Mouse (Mus musculus): ENCODE measurements at regions not wholly inside any gene's neighbourhood (a gene's known extent, or its start where the extent isn't known, plus 50 kb on each side); places are given as distances from the start of the nearest gene placed in this dataset.

- DNase-seq (ENCODE audit: low read depth, low spot score): no peak
Observed at GRCm38 (mm10) chr3:115766153-115766552, 51.3 kb upstream of the S1pr1 start.

- no peak for DNase-seq (ENCODE audit: low read depth, low spot score)
Observed at GRCm38 (mm10) chr3:115768290-115768689, 53.4 kb upstream of the S1pr1 start.

DNA sequence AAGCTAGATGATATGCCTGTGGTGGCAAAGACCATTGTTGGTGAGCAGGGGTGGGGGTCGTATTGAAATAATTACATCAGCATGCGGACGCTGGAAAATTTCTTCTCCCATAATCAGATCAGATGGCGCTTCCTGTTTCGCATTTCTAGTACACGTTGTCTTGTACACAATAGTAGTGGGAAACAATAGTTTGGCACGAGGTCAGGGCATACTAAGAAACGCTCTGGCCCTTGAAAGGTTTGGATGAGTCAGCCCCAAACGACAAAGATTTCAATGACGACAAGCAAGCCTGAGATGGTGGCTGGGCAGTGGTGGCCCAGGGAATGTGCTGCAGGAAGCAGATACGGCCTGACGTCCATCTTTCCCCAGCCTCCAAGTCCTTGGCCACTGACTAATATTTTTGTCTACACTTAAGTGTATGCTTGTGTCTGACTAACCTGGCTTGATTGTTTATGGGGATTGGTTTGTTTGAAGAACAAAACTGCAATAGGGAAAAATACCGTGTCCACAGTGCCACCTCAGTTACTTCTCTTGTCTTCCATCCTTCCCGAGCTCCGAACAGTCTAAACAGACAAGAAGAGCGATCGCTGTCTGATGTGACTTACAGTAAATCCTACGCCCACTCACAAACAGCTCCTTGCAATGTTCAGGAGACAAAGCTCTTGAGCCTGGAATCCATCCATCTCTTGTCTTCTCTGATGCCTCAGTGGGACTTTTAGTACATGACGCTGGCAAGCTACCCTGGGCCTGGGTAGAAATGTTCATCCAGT lies 54.1 kb upstream of the S1pr1 start:
- DNase-seq (ENCODE audit: low read depth, low spot score): no peak

GRCm38 (mm10) chr3:115772676-115773075 lies 57.8 kb upstream of the S1pr1 start:
- no peak for DNase-seq (ENCODE audit: low read depth, low spot score)

- no peak for DNase-seq (ENCODE audit: low read depth, low spot score)
Observed at GRCm38 (mm10) chr3:115774321-115774720, 59.4 kb upstream of the S1pr1 start.

- no peak for DNase-seq (ENCODE audit: low read depth, low spot score)
Observed at GRCm38 (mm10) chr3:115774723-115775122, 59.9 kb upstream of the S1pr1 start.

DNA sequence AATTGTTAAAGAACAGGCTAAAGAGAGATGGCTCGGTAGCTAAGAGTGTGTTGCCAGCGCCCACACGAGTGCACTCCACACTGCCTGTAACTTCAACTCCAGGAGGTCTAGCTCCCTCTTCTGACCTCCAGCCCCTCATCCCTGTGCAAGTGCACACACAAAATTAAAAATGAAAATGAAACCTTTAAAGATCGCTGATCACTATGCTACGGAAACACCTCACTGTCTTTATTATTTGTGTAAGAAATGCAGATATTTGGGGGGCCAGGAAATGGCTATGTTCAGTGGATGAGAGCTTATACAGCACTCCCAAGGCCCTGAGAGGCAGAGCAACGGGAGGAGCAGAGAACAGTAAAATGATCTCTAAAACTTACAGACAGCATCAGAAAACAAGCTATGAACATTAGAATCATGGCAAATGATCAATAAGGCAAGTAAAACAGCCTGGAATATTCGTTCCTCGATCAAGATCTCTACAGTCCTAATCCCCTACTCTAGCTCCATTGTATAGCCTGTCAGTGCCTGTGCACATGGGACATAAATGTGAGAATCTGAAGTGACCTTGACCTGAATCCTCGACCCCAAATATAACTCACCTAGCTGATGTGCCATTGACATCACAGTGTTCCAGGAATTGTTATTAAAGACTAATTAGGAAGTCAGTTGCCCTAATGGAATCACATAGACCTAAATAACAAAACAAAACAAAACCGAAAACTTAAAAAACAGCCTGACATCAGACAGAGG lies 64.4 kb upstream of the S1pr1 start:
- no peak for DNase-seq (ENCODE audit: low read depth, low spot score)

GRCm38 (mm10) chr3:115779906-115780305 lies 65.0 kb upstream of the S1pr1 start:
- DNase-seq (ENCODE audit: low read depth, low spot score): no peak

DNA sequence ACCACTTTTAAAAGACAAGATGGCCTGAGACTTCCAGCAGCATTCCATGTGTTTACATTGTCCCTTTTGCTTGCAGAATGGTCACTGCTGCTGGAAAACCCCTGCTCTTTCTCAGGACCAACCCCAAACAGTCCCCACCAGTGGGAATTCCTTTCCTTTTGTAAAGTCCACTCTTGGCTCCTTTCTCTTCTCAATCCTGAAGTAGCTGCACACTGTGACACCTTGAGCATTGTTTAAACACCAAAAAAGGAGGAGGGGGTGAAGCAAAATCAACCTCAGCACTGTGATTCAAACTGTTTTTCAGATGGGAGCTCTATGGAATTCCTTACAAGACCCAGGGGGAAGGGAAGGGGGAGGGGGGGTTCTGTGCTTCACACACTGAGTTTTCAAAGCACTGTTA lies 67.9 kb upstream of the S1pr1 start:
- DNase-seq (ENCODE audit: low read depth, low spot score): no peak

- DNase-seq (ENCODE audit: low read depth, low spot score): no peak
Observed at GRCm38 (mm10) chr3:115787360-115787759, 72.5 kb upstream of the S1pr1 start.

- DNase-seq (ENCODE audit: low read depth, low spot score): no peak
Observed at GRCm38 (mm10) chr3:115788525-115788924, 73.7 kb upstream of the S1pr1 start.

GRCm38 (mm10) chr3:115789063-115789462 lies 74.2 kb upstream of the S1pr1 start:
- DNase-seq (ENCODE audit: low read depth, low spot score): no peak

DNA sequence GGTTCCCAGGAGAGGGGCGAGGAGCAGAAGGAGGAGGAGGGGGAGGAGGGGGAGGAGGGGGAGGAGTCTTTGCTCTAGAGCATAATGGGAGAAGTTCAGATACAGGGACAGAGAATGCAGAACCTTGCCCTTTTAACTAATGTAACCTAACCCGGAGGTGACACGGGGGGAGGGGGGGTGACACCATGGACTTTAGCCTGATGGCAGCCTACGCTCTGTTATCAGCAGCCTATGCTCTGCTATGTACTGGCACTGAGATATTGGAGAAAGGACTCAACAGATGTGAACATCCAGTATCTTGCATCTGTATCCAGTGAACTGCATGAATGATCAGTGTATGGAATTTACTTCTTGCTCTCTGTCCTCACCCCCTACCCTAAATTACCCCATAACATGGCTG lies 77.7 kb upstream of the S1pr1 start:
- DNase-seq (ENCODE audit: low read depth, low spot score): no peak

DNA sequence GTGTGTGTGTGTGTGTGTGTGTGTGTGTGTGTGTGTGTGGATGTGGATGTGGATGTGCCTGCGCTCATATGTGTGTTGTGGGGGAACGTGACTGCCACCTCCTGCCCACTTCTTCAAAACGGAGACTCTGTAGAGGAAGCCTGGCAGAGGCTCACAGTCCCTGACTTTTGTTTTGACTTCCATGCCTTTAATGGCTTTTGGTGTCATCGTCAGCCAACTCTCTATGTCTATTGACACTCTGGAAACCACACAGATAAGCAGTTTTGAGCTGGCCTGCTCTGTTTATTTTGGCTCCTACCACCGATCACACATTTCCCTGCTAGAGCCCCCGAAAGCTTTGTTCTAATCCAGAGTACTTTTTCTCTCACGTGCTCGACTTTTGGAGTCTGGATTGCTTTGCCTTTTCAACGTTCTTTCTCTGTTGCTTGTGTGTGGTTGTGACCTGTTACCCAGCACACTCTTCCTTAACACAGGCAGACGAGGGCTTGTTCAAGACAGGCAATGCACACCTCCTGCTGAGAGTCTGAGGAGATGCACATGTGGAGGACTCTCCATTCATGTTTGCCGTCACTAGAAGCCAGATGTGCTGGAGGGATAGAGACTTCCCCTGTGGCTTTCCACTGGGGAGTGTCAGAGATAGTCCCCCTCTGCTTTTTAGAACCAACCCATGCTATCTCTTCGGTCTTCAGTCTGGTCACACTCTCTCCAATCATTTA lies 78.6 kb upstream of the S1pr1 start:
- DNase-seq (ENCODE audit: low read depth, low spot score): no peak

DNA sequence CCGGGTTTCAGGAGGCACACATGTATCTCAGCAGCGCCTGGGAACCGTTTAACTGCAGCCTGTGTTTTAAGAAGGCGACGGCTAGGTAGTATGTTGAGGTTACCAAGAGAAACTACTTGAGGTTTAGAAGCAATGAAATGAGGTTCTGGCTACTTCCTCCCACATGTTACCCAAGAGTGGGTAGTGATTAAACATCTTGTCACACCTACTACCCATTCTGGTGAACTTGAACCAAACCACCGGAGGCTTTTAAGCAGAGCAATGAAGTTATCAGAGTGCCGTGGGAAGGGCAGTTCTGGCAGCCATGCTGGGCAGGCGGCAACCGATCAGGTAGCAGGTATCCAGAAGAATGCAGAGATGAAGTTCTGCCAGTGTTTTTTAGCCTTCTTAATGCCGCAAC lies 84.5 kb upstream of the S1pr1 start:
- no peak for DNase-seq (ENCODE audit: low read depth, low spot score)

- DNase-seq (ENCODE audit: low read depth, low spot score): no peak
Observed at GRCm38 (mm10) chr3:115799981-115800380, 85.1 kb upstream of the S1pr1 start.

DNA sequence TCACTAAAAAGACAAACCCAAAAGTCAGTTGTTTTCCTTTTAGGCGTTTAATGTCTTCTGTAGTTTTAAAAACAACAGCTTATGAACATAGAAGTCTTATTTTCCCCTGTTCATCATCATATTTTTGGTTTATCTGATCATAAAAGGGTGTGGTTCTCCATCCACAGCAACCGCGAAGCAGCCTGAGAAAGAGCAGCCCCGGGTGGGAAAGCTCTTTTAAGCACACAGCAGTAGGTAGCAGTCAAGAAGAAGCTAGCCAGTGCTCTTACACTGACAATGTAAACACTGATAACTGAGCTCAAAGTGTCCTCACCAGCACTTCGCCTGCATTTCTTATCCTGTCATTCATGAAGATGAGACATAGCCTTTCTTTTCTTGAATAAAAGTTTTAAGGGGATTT lies 86.0 kb upstream of the S1pr1 start:
- DNase-seq (ENCODE audit: low read depth, low spot score): no peak

DNA sequence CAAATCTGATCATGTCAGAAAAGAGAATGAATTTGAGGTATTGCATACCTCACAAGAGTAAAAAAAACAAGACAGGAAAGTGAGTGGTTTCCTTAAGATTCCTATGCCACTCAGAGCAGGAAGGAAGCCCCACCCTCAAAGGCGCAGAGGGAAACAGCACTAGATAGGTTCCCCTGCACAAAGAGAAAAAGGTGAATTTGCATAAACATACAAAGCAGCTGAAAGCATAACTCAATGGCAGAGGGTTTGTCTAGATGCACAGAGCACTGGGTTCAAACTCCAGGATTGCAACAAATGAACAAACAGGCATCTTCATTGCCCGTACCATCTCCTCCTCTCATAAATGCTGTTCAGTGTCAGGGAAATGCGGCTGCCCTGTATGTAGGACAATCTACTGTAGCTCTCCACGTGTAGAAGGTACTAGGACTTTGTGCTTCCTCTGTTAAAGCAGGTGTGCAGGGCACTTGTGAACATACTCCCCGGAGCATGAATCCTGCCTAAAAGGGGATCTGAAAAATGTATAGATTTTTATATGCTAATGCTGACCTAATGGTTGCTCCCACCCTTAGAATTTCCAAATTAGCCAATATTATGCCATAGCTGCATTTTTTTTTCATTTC lies 85.9 kb upstream of the Dph5 start:
- no peak for DNase-seq (ENCODE audit: low read depth, low spot score)

GRCm38 (mm10) chr3:115804616-115805015 lies 83.0 kb upstream of the Dph5 start:
- DNase-seq (ENCODE audit: low read depth, low spot score): no peak

GRCm38 (mm10) chr3:115807032-115807431 lies 80.6 kb upstream of the Dph5 start:
- no peak for DNase-seq (ENCODE audit: low read depth, low spot score)

- DNase-seq (ENCODE audit: low read depth, low spot score): no peak
Observed at GRCm38 (mm10) chr3:115815168-115815567, 72.5 kb upstream of the Dph5 start.

DNA sequence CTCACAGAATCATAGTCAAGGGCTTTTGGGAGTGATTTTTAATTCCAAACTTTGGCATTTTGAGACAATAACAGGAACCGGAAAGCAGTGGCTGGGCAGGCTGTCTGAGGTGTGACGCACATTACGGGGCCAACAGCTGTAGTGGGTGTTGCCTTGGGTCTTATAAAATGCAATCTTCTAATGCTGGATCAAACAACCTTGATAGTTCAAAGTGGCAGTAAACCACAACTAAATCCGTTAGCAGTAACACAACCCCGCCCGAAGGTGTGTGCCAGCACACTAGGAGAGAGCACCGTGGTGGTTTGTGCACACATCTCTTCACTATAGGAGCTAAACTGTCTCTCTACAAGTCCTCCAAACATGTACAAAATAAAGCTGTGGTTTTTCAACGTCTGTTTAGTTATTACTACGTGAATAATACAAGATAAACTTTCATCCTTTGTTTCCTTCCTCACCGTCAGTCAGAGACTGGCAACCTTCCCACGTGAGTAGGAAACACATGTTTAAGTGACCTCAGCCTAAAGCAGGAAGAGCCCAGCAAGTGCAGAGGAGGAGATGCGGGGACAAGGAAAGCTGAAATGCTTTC lies 72.0 kb upstream of the Dph5 start:
- DNase-seq (ENCODE audit: low read depth, low spot score): no peak

Data from ZHBTc4 (cell line).